Comparison of ENCODE assay signal across 23 mouse cellular contexts in genomic region chr4:12272914-12273313, GRCm38 (mm10).
A peak's percentile ranks its signal among the peaks of the same experiment; 100 is the strongest.
DNase-seq lines count a peak whose midpoint lies in the region; ATAC-seq and TF ChIP-seq lines count a peak whose summit lies in the region.
"Had no signal": no experiment of that assay in that cellular context is flagged by ENCODE, and none has a peak within 500 bp of the region (broad histone marks: within the 10 kb centered on the region; RNA-seq: fewer than 3 reads in every experiment).

No protein-coding gene starts in this region.

- 48% methylated on average over 6 of the region's 6 CpGs for WGBS in hindbrain, embryonic 10.5 days
- 25% methylated on average over 6 of the region's 6 CpGs for WGBS in hindbrain, embryonic 14.5 days
- WGBS in forebrain, embryonic 16.5 days = 17% methylated on average over 6 of the region's 6 CpGs

- TF ChIP-seq POLR2A in brain, embryonic 14.5 days (IDR thresholded peaks at IDR 0.05; ENCODE audit: borderline replicate concordance, extremely low read depth, insufficient read depth, insufficient read length, poor library complexity, severe bottlenecking) = no peak

- H3K27ac ChIP-seq in hindbrain, embryonic 10.5 days = peak overlapping the region; percentile 63
- no peak overlapping the region for H3K27ac ChIP-seq in hindbrain, embryonic 14.5 days
- no peak overlapping the region for H3K27ac ChIP-seq in forebrain, embryonic 16.5 days (ENCODE audit: low read length)
- H3K27ac ChIP-seq: embryonic facial prominence, embryonic 15.5 days; gastrocnemius, adult 2 months; heart, embryonic 13.5 days; intestine, embryonic 15.5 days had no signal

- no peak for ATAC-seq in hindbrain, embryonic 14.5 days (ENCODE audit: low FRiP score)
- peak; percentile 36; the same call in 1 of the 2 replicates for ATAC-seq in forebrain, embryonic 16.5 days
- ATAC-seq: CD4-positive, CD25-positive, alpha-beta regulatory T cell, adult 4 months; intestine, embryonic 15.5 days had no signal

- TF ChIP-seq CTCF in brain, embryonic 14.5 days (IDR thresholded peaks at IDR 0.05; ENCODE audit: borderline replicate concordance, extremely low read depth, insufficient read depth, insufficient read length) = no peak

- H3K4me1 ChIP-seq in hindbrain, embryonic 10.5 days (replicated peaks) = peaks cover 15% of the 10 kb centered on the region
- H3K4me1 ChIP-seq in hindbrain, embryonic 14.5 days (replicated peaks; ENCODE audit: control insufficient read depth, insufficient read depth, low read length) = peaks cover 5% of the 10 kb centered on the region
- H3K4me1 ChIP-seq in forebrain, embryonic 16.5 days (replicated peaks; ENCODE audit: control insufficient read depth, insufficient read depth, low read length) = 0 out of 2 replicates have a peak, but pooled peaks cover 4% of the 10 kb centered on the region
- H3K4me1 ChIP-seq: embryonic facial prominence, embryonic 15.5 days; intestine, embryonic 15.5 days had no signal

- H3K36me3 ChIP-seq in hindbrain, embryonic 10.5 days = no peaks in the 10 kb centered on the region
- H3K36me3 ChIP-seq in hindbrain, embryonic 14.5 days (replicated peaks; ENCODE audit: control insufficient read depth, insufficient read depth) = no peaks in the 10 kb centered on the region
- H3K36me3 ChIP-seq in forebrain, embryonic 16.5 days (ENCODE audit: control insufficient read depth, insufficient read depth) = no peaks in the 10 kb centered on the region
- H3K36me3 ChIP-seq: embryonic facial prominence, embryonic 15.5 days; G1E; heart, embryonic 13.5 days; hindbrain, embryonic 13.5 days; intestine, embryonic 15.5 days had no signal

- H3K27me3 ChIP-seq in hindbrain, embryonic 10.5 days (ENCODE audit: insufficient read depth, poor library complexity, severe bottlenecking) = no peaks in the 10 kb centered on the region
- no peaks in the 10 kb centered on the region for H3K27me3 ChIP-seq in hindbrain, embryonic 14.5 days (ENCODE audit: control insufficient read depth, insufficient read depth, low read length)
- H3K27me3 ChIP-seq in forebrain, embryonic 16.5 days (replicated peaks; ENCODE audit: control insufficient read depth, insufficient read depth, low read length) = no peaks in the 10 kb centered on the region
- H3K27me3 ChIP-seq: embryonic facial prominence, embryonic 15.5 days; heart, embryonic 13.5 days; hindbrain, embryonic 13.5 days; intestine, embryonic 15.5 days had no signal

- peak; percentile 5 for DNase-seq in embryo, embryonic 11 days
- no peak for DNase-seq in embryo, embryonic 9.5 days (ENCODE audit: extremely low spot score)
- no peak for DNase-seq in hindbrain, embryonic 10.5 days (ENCODE audit: low spot score)
- no peak for DNase-seq in hindbrain, embryonic 14.5 days (ENCODE audit: low spot score)
- DNase-seq in brain, embryonic 14.5 days (ENCODE audit: low read depth) = peak; percentile 60
- no peak for DNase-seq in right cerebral cortex, postnatal 14 days
- no peak for DNase-seq in ovary, postnatal 36 days (ENCODE audit: low spot score)
- DNase-seq: adrenal gland, adult 8-10 months; B cell, adult 2 months; cerebellum, adult 11-12 months; cerebellum, adult 9-10 months; cerebellum, postnatal 36 days; gastrocnemius, adult 2 months; gastrocnemius, postnatal 25 days; heart, postnatal 4 days had no signal

- no peaks in the 10 kb centered on the region for H3K9me3 ChIP-seq in hindbrain, embryonic 10.5 days
- H3K9me3 ChIP-seq in hindbrain, embryonic 14.5 days (ENCODE audit: control insufficient read depth, low read length) = no peaks in the 10 kb centered on the region
- H3K9me3 ChIP-seq in forebrain, embryonic 16.5 days (ENCODE audit: control insufficient read depth, low read length) = no peaks in the 10 kb centered on the region
- H3K9me3 ChIP-seq: embryonic facial prominence, embryonic 15.5 days; G1E; heart, embryonic 13.5 days; hindbrain, embryonic 13.5 days; intestine, embryonic 15.5 days had no signal

- no peak overlapping the region for H3K9ac ChIP-seq in hindbrain, embryonic 14.5 days
- no peak overlapping the region for H3K9ac ChIP-seq in forebrain, embryonic 16.5 days (replicated peaks; ENCODE audit: low read depth, low read length)
- H3K9ac ChIP-seq: embryonic facial prominence, embryonic 15.5 days; heart, embryonic 13.5 days; hindbrain, embryonic 13.5 days; intestine, embryonic 15.5 days had no signal

- no peak overlapping the region for H3K4me3 ChIP-seq in hindbrain, embryonic 10.5 days
- no peak overlapping the region for H3K4me3 ChIP-seq in hindbrain, embryonic 14.5 days (replicated peaks; ENCODE audit: low read length)
- no peak overlapping the region for H3K4me3 ChIP-seq in forebrain, embryonic 16.5 days (replicated peaks; ENCODE audit: low read length)
- H3K4me3 ChIP-seq: embryonic facial prominence, embryonic 15.5 days; erythroblast, embryonic 14.5 days; gastrocnemius, adult 2 months; heart, embryonic 13.5 days; hindbrain, embryonic 13.5 days; intestine, embryonic 15.5 days had no signal

- H3K4me2 ChIP-seq in hindbrain, embryonic 14.5 days (replicated peaks) = no peak overlapping the region
- H3K4me2 ChIP-seq in forebrain, embryonic 16.5 days (ENCODE audit: low read length) = no peak overlapping the region
- H3K4me2 ChIP-seq: embryonic facial prominence, embryonic 15.5 days; heart, embryonic 13.5 days; hindbrain, embryonic 13.5 days; intestine, embryonic 15.5 days had no signal

Comparison
In these comparisons a context has a peak if more than half of its experiments do, and no peak if none do; other contexts are left out.
1. DNase-seq: peak in embryo, embryonic 11 days (single experiment) and brain, embryonic 14.5 days (single experiment); none in embryo, embryonic 9.5 days (single experiment), hindbrain, embryonic 10.5 days (single experiment), hindbrain, embryonic 14.5 days (single experiment), right cerebral cortex, postnatal 14 days (single experiment) and ovary, postnatal 36 days (single experiment).